Mouse (Mus musculus): ENCODE data around the gene Pcp2. TPM values are rescaled to one million over a fixed set of nuclear protein-coding genes. Genes with fewer than 3 reads are reported as not detected.
"Not testable (repeated sequence)": the region's sequence is repeated elsewhere in the genome, so short reads cannot be mapped to it uniquely, and the experiment has no call there.

The Pcp2 gene
- polyA plus RNA-seq, 1 experiment from 2014 or later, result not detected

- no peak overlapping the region for H3K4me3 ChIP-seq (ENCODE audit: low read depth, low read length)
- H3K4me1 ChIP-seq (replicated peaks; ENCODE audit: control insufficient read depth, insufficient read depth), result no peaks in the 10 kb centered on the region
- DNase-seq (ENCODE audit: low spot score) (no peak), ATAC-seq (ENCODE audit: low FRiP score, low TSS enrichment) (no peak)
- no peak overlapping the region for H3K27ac ChIP-seq (replicated peaks)
- TF ChIP-seq EP300 (optimal IDR thresholded peaks at IDR 0.05), result no peak
- no peak for TF ChIP-seq CTCF (IDR thresholded peaks at IDR 0.05; ENCODE audit: low read depth)
- no peak overlapping the region for H3K4me2 ChIP-seq (replicated peaks; ENCODE audit: low read depth)
- 75% methylated on average over 2 of the region's 2 CpGs for WGBS
- no peak overlapping the region for H3K9ac ChIP-seq (ENCODE audit: low read length)
- no peaks in the 10 kb centered on the region for H3K9me3 ChIP-seq (ENCODE audit: control insufficient read depth, low read length)
- no peaks in the 10 kb centered on the region for H3K36me3 ChIP-seq (ENCODE audit: control insufficient read depth, insufficient read depth, low read length)
- no peaks in the 10 kb centered on the region for H3K27me3 ChIP-seq (ENCODE audit: control insufficient read depth, insufficient read depth, low read length)
Observed at GRCm38 (mm10) chr8:3586452-3586851, 38.9 kb downstream of the Pcp2 start.

DNA sequence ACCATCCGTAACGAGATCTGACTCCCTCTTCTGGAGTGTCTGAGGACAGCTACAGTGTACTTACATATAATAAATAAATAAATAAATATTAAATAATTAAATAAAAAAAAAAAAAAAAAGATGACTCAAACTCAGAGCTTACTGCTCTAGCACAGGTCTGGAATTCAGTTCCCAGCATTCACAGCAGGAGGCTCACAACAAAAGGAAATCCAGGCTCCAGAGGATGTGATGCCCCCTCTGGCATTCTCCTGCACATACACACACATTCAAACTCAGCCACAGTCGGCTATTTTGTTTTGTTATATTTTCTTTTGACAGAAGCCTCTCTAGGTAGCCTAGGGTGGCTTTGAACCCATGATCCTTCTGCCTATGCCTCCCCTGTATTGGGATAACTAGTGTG is 43.4 kb downstream of the Pcp2 start:
- not testable (repeated sequence) for H3K9ac ChIP-seq (ENCODE audit: low read length); DNase-seq (ENCODE audit: low spot score); ATAC-seq (ENCODE audit: low FRiP score, low TSS enrichment); H3K4me2 ChIP-seq (replicated peaks; ENCODE audit: low read depth); H3K27me3 ChIP-seq (ENCODE audit: control insufficient read depth, insufficient read depth, low read length); H3K4me1 ChIP-seq (replicated peaks; ENCODE audit: control insufficient read depth, insufficient read depth); H3K27ac ChIP-seq (replicated peaks); H3K4me3 ChIP-seq (ENCODE audit: low read depth, low read length); H3K9me3 ChIP-seq (ENCODE audit: control insufficient read depth, low read length); H3K36me3 ChIP-seq (ENCODE audit: control insufficient read depth, insufficient read depth, low read length)
- 67% methylated on average over 1 of the region's 3 CpGs for WGBS

- H3K9ac ChIP-seq (ENCODE audit: low read length), result no peak overlapping the region
- H3K4me2 ChIP-seq (replicated peaks; ENCODE audit: low read depth), result no peak overlapping the region
- peak; percentile 47 for DNase-seq (ENCODE audit: low spot score)
- no peaks in the 10 kb centered on the region for H3K9me3 ChIP-seq (ENCODE audit: control insufficient read depth, low read length)
- 56% methylated on average over 9 of the region's 9 CpGs for WGBS
- H3K27ac ChIP-seq (replicated peaks), result peak overlapping the region; percentile 56
- H3K36me3 ChIP-seq (ENCODE audit: control insufficient read depth, insufficient read depth, low read length), result no peaks in the 10 kb centered on the region
- peak; percentile 37; the same call in 1 of the 2 replicates for ATAC-seq (ENCODE audit: low FRiP score, low TSS enrichment)
- H3K4me1 ChIP-seq (replicated peaks; ENCODE audit: control insufficient read depth, insufficient read depth), result no peaks in the 10 kb centered on the region
- TF ChIP-seq CTCF (IDR thresholded peaks at IDR 0.05; ENCODE audit: low read depth) (no peak), EP300 (optimal IDR thresholded peaks at IDR 0.05) (no peak)
- no peaks in the 10 kb centered on the region for H3K27me3 ChIP-seq (ENCODE audit: control insufficient read depth, insufficient read depth, low read length)
- H3K4me3 ChIP-seq (ENCODE audit: low read depth, low read length), result no peak overlapping the region
Observed at GRCm38 (mm10) chr8:3579390-3580364, 45.7 kb downstream of the Pcp2 start.

DNA sequence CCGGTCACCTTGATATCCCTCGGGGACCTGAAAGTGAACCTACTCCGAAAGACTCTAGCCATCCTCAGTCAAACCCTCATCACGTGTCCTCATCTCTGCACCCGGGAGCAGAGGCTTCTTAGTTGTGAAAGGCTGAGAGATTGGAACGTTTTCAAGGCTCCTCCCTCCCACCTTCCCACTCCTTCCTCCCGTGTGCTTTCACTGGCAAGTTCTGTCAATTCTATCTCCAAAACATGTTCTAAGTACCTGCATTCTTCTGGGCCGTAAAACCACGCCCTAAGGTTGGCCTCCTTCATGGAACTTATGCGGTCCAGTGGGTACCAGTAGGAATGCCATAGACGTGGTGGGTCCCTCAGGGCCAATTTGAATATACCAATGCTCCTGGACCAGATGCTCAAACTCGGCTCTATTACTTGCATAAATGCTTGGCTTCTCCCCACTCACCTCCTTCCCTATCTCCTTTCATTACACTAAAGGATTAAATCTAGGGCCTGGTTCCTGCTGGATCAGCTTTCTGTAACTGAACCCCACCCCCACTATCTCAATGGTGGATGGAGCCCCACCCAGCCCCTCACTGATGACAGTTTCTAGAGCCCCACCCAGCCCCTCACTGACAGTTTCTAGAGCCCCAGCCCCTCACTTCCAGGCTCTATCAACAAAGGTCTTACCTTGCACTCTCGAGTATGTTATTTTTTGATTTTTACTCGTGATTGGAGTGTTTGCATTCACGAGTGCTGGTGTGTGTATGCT is 49.0 kb downstream of the Pcp2 start:
- H3K4me1 ChIP-seq (replicated peaks; ENCODE audit: control insufficient read depth, insufficient read depth), result no peaks in the 10 kb centered on the region
- no peak for ATAC-seq (ENCODE audit: low FRiP score, low TSS enrichment)

GRCm38 (mm10) chr8:3574546-3574945 is 50.8 kb downstream of the Pcp2 start:
- 86% methylated on average over 3 of the region's 3 CpGs for whole genome bisulfite sequencing

More for the DNA sequence above, 49.0 kb downstream of the Pcp2 start:
- no peaks in the 10 kb centered on the region for H3K36me3 ChIP-seq (ENCODE audit: control insufficient read depth, insufficient read depth, low read length)
- H3K9ac ChIP-seq (ENCODE audit: low read length), result no peak overlapping the region
- H3K27ac ChIP-seq (replicated peaks), result no peak overlapping the region
- no peak overlapping the region for H3K4me3 ChIP-seq (ENCODE audit: low read depth, low read length)
- 53% methylated on average over 15 of the region's 15 CpGs for WGBS
- DNase-seq (ENCODE audit: low spot score), result no peak
- no peaks in the 10 kb centered on the region for H3K9me3 ChIP-seq (ENCODE audit: control insufficient read depth, low read length)
- no peak overlapping the region for H3K4me2 ChIP-seq (replicated peaks; ENCODE audit: low read depth)
- H3K27me3 ChIP-seq (ENCODE audit: control insufficient read depth, insufficient read depth, low read length), result no peaks in the 10 kb centered on the region
- TF ChIP-seq EP300 (optimal IDR thresholded peaks at IDR 0.05), result no peak
- no peak for TF ChIP-seq CTCF (IDR thresholded peaks at IDR 0.05; ENCODE audit: low read depth)

More at GRCm38 (mm10) chr8:3574546-3574945, 50.8 kb downstream of the Pcp2 start:
- Histone ChIP-seq H3K4me3 (ENCODE audit: low read depth, low read length) (no peak overlapping the region), H3K4me2 (replicated peaks; ENCODE audit: low read depth) (no peak overlapping the region), H3K9ac (ENCODE audit: low read length) (no peak overlapping the region), H3K27ac (replicated peaks) (no peak overlapping the region), H3K9me3 (ENCODE audit: control insufficient read depth, low read length) (no peaks in the 10 kb centered on the region), H3K36me3 (ENCODE audit: control insufficient read depth, insufficient read depth, low read length) (no peaks in the 10 kb centered on the region), H3K4me1 (replicated peaks; ENCODE audit: control insufficient read depth, insufficient read depth) (no peaks in the 10 kb centered on the region), H3K27me3 (ENCODE audit: control insufficient read depth, insufficient read depth, low read length) (no peaks in the 10 kb centered on the region)
- DNase-seq (ENCODE audit: low spot score) (no peak), ATAC-seq (ENCODE audit: low FRiP score, low TSS enrichment) (no peak)
- TF ChIP-seq CTCF (IDR thresholded peaks at IDR 0.05; ENCODE audit: low read depth), result no peak
- TF ChIP-seq EP300 (optimal IDR thresholded peaks at IDR 0.05), result no peak

Other genes with a start within 250 kb of the Pcp2 start
- gene Arhgef18, start 232.5 kb downstream of the Pcp2 start, polyA plus RNA-seq (2015; fragmentation: Nextera tagmentation; extraction: Ambion mirVana), result 5.5 TPM in 2 replicates
- gene Pex11g, start 157.9 kb downstream of the Pcp2 start, polyA plus RNA-seq (2015; fragmentation: Nextera tagmentation; extraction: Ambion mirVana), result 11.6 and 15.4 TPM in 2 replicates
- 0.46 and 1.1 TPM in 2 replicates for gene Tex45, start 154.7 kb downstream of the Pcp2 start, polyA plus RNA-seq (2015; fragmentation: Nextera tagmentation; extraction: Ambion mirVana)
- 19.1 and 21.3 TPM in 2 replicates for gene Zfp358, start 132.4 kb downstream of the Pcp2 start, polyA plus RNA-seq (2015; fragmentation: Nextera tagmentation; extraction: Ambion mirVana)
- 24.7 and 28.4 TPM in 2 replicates for gene Mcoln1, start 125.1 kb downstream of the Pcp2 start, polyA plus RNA-seq (2015; fragmentation: Nextera tagmentation; extraction: Ambion mirVana)
- 15.4 and 16.0 TPM in 2 replicates for gene Pnpla6, start 110.2 kb downstream of the Pcp2 start, polyA plus RNA-seq (2015; fragmentation: Nextera tagmentation; extraction: Ambion mirVana)
- 0.18 and 0.38 TPM in 2 replicates for gene C330021F23Rik, start 57.6 kb downstream of the Pcp2 start, polyA plus RNA-seq (2015; fragmentation: Nextera tagmentation; extraction: Ambion mirVana)
- 14.2 and 20.1 TPM in 2 replicates for gene Camsap3, start 38.3 kb downstream of the Pcp2 start, polyA plus RNA-seq (2015; fragmentation: Nextera tagmentation; extraction: Ambion mirVana)
- gene Xab2, start 4.2 kb downstream of the Pcp2 start, polyA plus RNA-seq (2015; fragmentation: Nextera tagmentation; extraction: Ambion mirVana), result 23.3 and 25.5 TPM in 2 replicates
- gene Pet100, start 4.0 kb downstream of the Pcp2 start, polyA plus RNA-seq (2015; fragmentation: Nextera tagmentation; extraction: Ambion mirVana), result 143 and 171 TPM in 2 replicates
- gene Stxbp2, start 5.4 kb upstream of the Pcp2 start, polyA plus RNA-seq (2015; fragmentation: Nextera tagmentation; extraction: Ambion mirVana), result 111 and 121 TPM in 2 replicates
- not detected in 2 replicates for gene Retn, start 30.2 kb upstream of the Pcp2 start, polyA plus RNA-seq (2015; fragmentation: Nextera tagmentation; extraction: Ambion mirVana)
- 0.11 and 0.15 TPM in 2 replicates for gene Mcemp1, start 40.2 kb upstream of the Pcp2 start, polyA plus RNA-seq (2015; fragmentation: Nextera tagmentation; extraction: Ambion mirVana)
- 3.4 and 5.3 TPM in 2 replicates for gene Fcor, start 46.8 kb upstream of the Pcp2 start, polyA plus RNA-seq (2015; fragmentation: Nextera tagmentation; extraction: Ambion mirVana)
- gene Trappc5, start 50.8 kb upstream of the Pcp2 start, polyA plus RNA-seq (2015; fragmentation: Nextera tagmentation; extraction: Ambion mirVana), result 26.6 and 27.9 TPM in 2 replicates
- gene Fcer2a, start 68.6 kb upstream of the Pcp2 start, polyA plus RNA-seq (2015; fragmentation: Nextera tagmentation; extraction: Ambion mirVana), result 0.44 and 0.47 TPM in 2 replicates
- gene Clec4g, start 95.1 kb upstream of the Pcp2 start, polyA plus RNA-seq (2015; fragmentation: Nextera tagmentation; extraction: Ambion mirVana), result 0.10 and 0.21 TPM in 2 replicates
- 0.11 and 0.16 TPM in 2 replicates for gene Cd209a, start 123.4 kb upstream of the Pcp2 start, polyA plus RNA-seq (2015; fragmentation: Nextera tagmentation; extraction: Ambion mirVana)
- not detected in 2 replicates for gene Cd209e, start 228.8 kb upstream of the Pcp2 start, polyA plus RNA-seq (2015; fragmentation: Nextera tagmentation; extraction: Ambion mirVana)

All from stomach, postnatal 0 days (tissue).